Mouse (Mus musculus) CH12.LX (cell line): Measurements from ENCODE around the gene Zbtb5. TPM values are rescaled to one million over a fixed set of nuclear protein-coding genes. Genes with fewer than 3 reads are reported as not detected.
"Not testable (repeated sequence)": the region's sequence is repeated elsewhere in the genome, so short reads cannot be mapped to it uniquely, and the experiment has no call there.

Source experiments
- DNase-seq: peaks from one replicate; pipeline ENCODE4 v3.0.0-alpha.2; 2013; ENCODE audit errors: extremely low read depth
- H3K27ac ChIP-seq: 2 replicates; pipeline ENCODE4 v1.5.1; 2012; ENCODE audit warnings: low read depth, mild to moderate bottlenecking, control low read depth, moderate library complexity; ENCODE audit not compliant: insufficient read depth
- H3K27me3 ChIP-seq: replicated peaks from 2 replicates; pipeline ENCODE3; 2012; ENCODE audit warnings: inconsistent platforms
- H3K36me3 ChIP-seq, 2 experiments: replicated peaks in 1 of 2; 2 replicates each; pipeline versions ENCODE3 to v1.6.1; 2012; ENCODE audit warnings: inconsistent platforms in 1 of 2, low read length in 1 of 2, mild to moderate bottlenecking in 1 of 2, mixed read lengths in 1 of 2, moderate library complexity in 1 of 2; ENCODE audit not compliant: control insufficient read depth in 1 of 2, insufficient read depth in 1 of 2
- H3K4me1 ChIP-seq, 2 experiments: 2 replicates each; pipeline ENCODE4 v1.6.1; 2012; ENCODE audit warnings: inconsistent platforms in 1 of 2, moderate library complexity in 1 of 2; ENCODE audit not compliant: insufficient read depth in 2 of 2, control insufficient read depth in 1 of 2
- H3K4me2 ChIP-seq: 2 replicates; pipeline ENCODE4 v1.6.1; 2012; ENCODE audit warnings: low read depth, mild to moderate bottlenecking, control low read depth; ENCODE audit not compliant: poor library complexity, insufficient read depth, severe bottlenecking
- H3K4me3 ChIP-seq, 3 experiments: fragments of 150-350 bp in 1 of 3; sonication (generic) in 1 of 3; replicated peaks in 1 of 3; 2 replicates each; pipeline versions ENCODE3 to v1.5.1; 2011 to 2012; ENCODE audit warnings: low read depth in 2 of 3, low read length in 2 of 3, mild to moderate bottlenecking in 2 of 3, moderate library complexity in 2 of 3, control low read depth in 1 of 3, improper control_type of control experiment in 1 of 3, inconsistent platforms in 1 of 3, mixed read lengths in 1 of 3; ENCODE audit not compliant: poor library complexity in 1 of 3
- H3K79me2 ChIP-seq: replicated peaks from 2 replicates; pipeline ENCODE4 v1.6.1; 2012; ENCODE audit warnings: mild to moderate bottlenecking, moderate library complexity; ENCODE audit not compliant: control insufficient read depth, poor library complexity, insufficient read depth, severe bottlenecking; ENCODE audit errors: extremely low read depth
- H3K9ac ChIP-seq: 2 replicates; pipeline ENCODE4 v1.6.1; 2012; ENCODE audit warnings: low read depth, mild to moderate bottlenecking, control low read depth, moderate library complexity; ENCODE audit not compliant: insufficient read depth
- H3K9me3 ChIP-seq: replicated peaks from 2 replicates; pipeline ENCODE3; 2012; ENCODE audit warnings: low read length, inconsistent platforms, mixed read lengths
- CHD1 ChIP-seq: IDR thresholded peaks from 2 replicates; pipeline ENCODE4 v1.6.1; 2012; ENCODE audit warnings: low read depth, low read length, improper control_type of control experiment, inconsistent platforms
- CHD2 ChIP-seq: IDR thresholded peaks from 2 replicates; pipeline ENCODE4 v1.6.1; 2011; ENCODE audit warnings: low read length, improper control_type of control experiment
- E2F4 ChIP-seq: IDR thresholded peaks from 2 replicates; pipeline ENCODE4 v1.6.1; 2011; ENCODE audit warnings: low read depth, low read length, improper control_type of control experiment; ENCODE audit not compliant: insufficient replicate concordance
- ELF1 ChIP-seq: IDR thresholded peaks from 2 replicates; pipeline ENCODE4 v1.6.1; 2014; ENCODE audit warnings: low read depth, mild to moderate bottlenecking, inconsistent platforms, low read length, improper control_type of control experiment
- ETS1 ChIP-seq: conservative IDR thresholded peaks from 2 replicates; pipeline ENCODE4 v1.6.1; 2012; ENCODE audit warnings: low read depth, mild to moderate bottlenecking, inconsistent platforms, low read length, improper control_type of control experiment, moderate library complexity
- GABPA ChIP-seq: IDR thresholded peaks from 2 replicates; pipeline ENCODE4 v1.6.1; 2012; ENCODE audit warnings: low read depth, low read length, improper control_type of control experiment, inconsistent platforms; ENCODE audit not compliant: insufficient replicate concordance
- IRF4 ChIP-seq: IDR thresholded peaks from 2 replicates; pipeline ENCODE4 v1.6.1; 2014; ENCODE audit warnings: low read depth, mild to moderate bottlenecking, inconsistent platforms, low read length, improper control_type of control experiment
- JUN ChIP-seq: IDR thresholded peaks from 2 replicates; pipeline ENCODE4 v1.6.1; 2011; ENCODE audit warnings: low read depth, mild to moderate bottlenecking, low read length, improper control_type of control experiment, moderate library complexity; ENCODE audit not compliant: insufficient read depth
- JUND ChIP-seq: conservative IDR thresholded peaks from 2 replicates; pipeline ENCODE4 v1.6.1; 2011; ENCODE audit warnings: low read depth, low read length, improper control_type of control experiment
- KAT2A ChIP-seq: IDR thresholded peaks from 2 replicates; pipeline ENCODE4 v1.6.1; 2012; ENCODE audit warnings: low read length, improper control_type of control experiment, inconsistent platforms; ENCODE audit not compliant: insufficient replicate concordance
- MAFK ChIP-seq: IDR thresholded peaks from 2 replicates; pipeline ENCODE4 v1.6.1; 2011; ENCODE audit warnings: low read length, improper control_type of control experiment; ENCODE audit not compliant: insufficient replicate concordance
- MAX ChIP-seq: IDR thresholded peaks from 2 replicates; pipeline ENCODE4 v1.6.1; 2011; ENCODE audit warnings: low read length, improper control_type of control experiment
- MAZ ChIP-seq: IDR thresholded peaks from 2 replicates; pipeline ENCODE4 v1.6.1; 2012; ENCODE audit warnings: low read depth, mild to moderate bottlenecking, inconsistent platforms, low read length, improper control_type of control experiment, moderate library complexity
- POLR2A ChIP-seq: IDR thresholded peaks from 2 replicates; pipeline ENCODE4 v1.6.1; 2011; ENCODE audit warnings: low read depth, mild to moderate bottlenecking, improper control_type of control experiment, low read length
- POLR2AphosphoS2 ChIP-seq: IDR thresholded peaks from 2 replicates; pipeline ENCODE4 v1.6.1; 2011; ENCODE audit warnings: low read depth, low read length, improper control_type of control experiment
- RAD21 ChIP-seq: IDR thresholded peaks from 2 replicates; pipeline ENCODE4 v1.6.1; 2011; ENCODE audit warnings: low read depth, mild to moderate bottlenecking, low read length, improper control_type of control experiment, moderate library complexity
- SMC3 ChIP-seq: IDR thresholded peaks from 2 replicates; pipeline ENCODE4 v1.6.1; 2011; ENCODE audit warnings: low read depth, low read length, improper control_type of control experiment
- TBP ChIP-seq: conservative IDR thresholded peaks from 2 replicates; pipeline ENCODE4 v1.6.1; 2011; ENCODE audit warnings: low read depth, low read length, improper control_type of control experiment
- USF1 ChIP-seq: IDR thresholded peaks from 2 replicates; pipeline ENCODE4 v1.6.1; 2014; ENCODE audit warnings: low read depth, mild to moderate bottlenecking, inconsistent platforms, low read length, improper control_type of control experiment
- USF2 ChIP-seq: conservative IDR thresholded peaks from 2 replicates; pipeline ENCODE4 v1.6.1; 2011; ENCODE audit warnings: low read depth, low read length, improper control_type of control experiment
- ZKSCAN1 ChIP-seq: IDR thresholded peaks from 2 replicates; pipeline ENCODE4 v1.6.1; 2012; ENCODE audit warnings: low read depth, inconsistent platforms, low read length, improper control_type of control experiment, borderline replicate concordance
- ZMIZ1 ChIP-seq: IDR thresholded peaks from 2 replicates; pipeline ENCODE4 v1.6.1; 2012; ENCODE audit warnings: low read depth, mild to moderate bottlenecking, inconsistent platforms, low read length, improper control_type of control experiment
- ZNF384 ChIP-seq: IDR thresholded peaks from 2 replicates; pipeline ENCODE4 v1.6.1; 2012; ENCODE audit warnings: low read depth, low read length, improper control_type of control experiment, inconsistent platforms
- dilution Hi-C: fragments of 300-500 bp; cut with MboI; formaldehyde crosslinking; loops from 2 replicates; pipeline ENCODE4 v1.14.3; 2020; ENCODE audit warnings: low sequenced_read_pairs; ENCODE audit not compliant: extremely low pct_unique_long_range_greater_than_20kb, extremely low pct_ligation_motif_present
- in situ Hi-C: fragments of 300-500 bp; cut with MboI; formaldehyde crosslinking; loops from 3 replicates; pipeline ENCODE4 v1.14.3; 2019; ENCODE audit warnings: low sequenced_read_pairs, low pct_ligation_motif_present, low pct_unique_long_range_greater_than_20kb, mixed read lengths
- polyA plus RNA-seq: library from polyadenylated mRNA; unstranded; fragments of >175 nt; gene quantifications from 2 replicates; pipeline ENCODE4 v1.2.1, GENCODE M21; 2012; ENCODE audit warnings: low read depth; ENCODE audit not compliant: insufficient read length
- total RNA-seq, 2 experiments: library from RNA; depleted of rRNA; stranded (reverse); fragments of 300-350 nt in 1 of 2; fragments of >200 nt in 1 of 2; gene quantifications; 2 replicates each; pipeline ENCODE4 v1.2.3; 2012 to 2014

Gene Zbtb5
- total and polyA plus RNA-seq, 3 experiments = 8.2 to 10.4 (median 10.0) TPM

GRCm38 (mm10) chr4:44994776-44995175 lies 17.4 kb downstream of the Zbtb5 start:
- H3K79me2 ChIP-seq = peaks cover 3% of the 10 kb centered on the region; the same call in 1 of the 2 replicates
- H3K4me1 ChIP-seq = peaks cover 0 to 32% of the 10 kb centered on the region in 2 experiments; a peak in 2 of 4 replicates
- no peak overlapping the region for H3K27ac ChIP-seq
- in situ Hi-C loops = no loop called here
- no peak overlapping the region for H3K4me2 ChIP-seq
- no peak overlapping the region for H3K9ac ChIP-seq
- H3K27me3 ChIP-seq = no peaks in the 10 kb centered on the region
- H3K9me3 ChIP-seq = no peaks in the 10 kb centered on the region
- H3K4me3 ChIP-seq = no peak overlapping the region
- peaks cover 44 to 57% of the 10 kb centered on the region in 2 experiments for H3K36me3 ChIP-seq
- TF ChIP-seq ZNF384 = no peak
- no peak for TF ChIP-seq SMC3
- TF ChIP-seq KAT2A = no peak
- no peak for TF ChIP-seq RAD21
- TF ChIP-seq POLR2A = no peak
- TF ChIP-seq E2F4 = no peak
- no peak for TF ChIP-seq GABPA
- TF ChIP-seq ELF1 = no peak
- no peak for TF ChIP-seq MAFK
- no peak for TF ChIP-seq CHD1
- TF ChIP-seq CHD2 = no peak
- no peak for TF ChIP-seq JUND
- no peak for TF ChIP-seq USF2
- no peak for TF ChIP-seq MAX
- no peak for TF ChIP-seq ZMIZ1
- TF ChIP-seq MAZ = no peak
- no peak for TF ChIP-seq USF1
- TF ChIP-seq ZKSCAN1 = no peak
- TF ChIP-seq, all 38 proteins: peak for 0
- dilution Hi-C loops = no loop called here
- no peak for DNase-seq

DNA sequence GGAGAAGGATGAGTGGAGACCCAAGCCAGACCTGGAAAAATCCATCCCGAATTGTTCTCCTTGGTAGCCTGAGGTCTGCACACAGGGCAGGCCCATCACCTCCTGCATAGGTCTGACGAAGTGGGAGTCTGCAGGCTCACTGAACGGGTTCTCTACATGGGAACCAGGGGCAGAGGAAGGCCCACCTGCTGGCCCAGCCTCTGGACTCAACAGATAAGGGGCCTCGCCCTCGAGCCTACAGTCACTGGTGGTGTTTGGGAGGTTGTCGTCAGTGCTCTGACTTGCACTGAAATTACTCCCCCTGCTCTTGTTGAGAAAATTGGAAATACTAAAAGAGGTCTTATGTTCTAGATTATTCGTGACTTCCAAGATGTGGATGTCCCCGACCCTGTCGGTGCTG lies 18.4 kb downstream of the Zbtb5 start:
- H3K79me2 ChIP-seq = peaks cover under 1% of the 10 kb centered on the region; the same call in 1 of the 2 replicates
- no peak overlapping the region for H3K9ac ChIP-seq
- no peak overlapping the region for H3K4me2 ChIP-seq
- H3K36me3 ChIP-seq = peaks cover 49 to 66% of the 10 kb centered on the region in 2 experiments
- TF ChIP-seq USF1 = no peak
- no peak for TF ChIP-seq JUND
- no peak for TF ChIP-seq IRF4
- no peak for TF ChIP-seq ETS1
- TF ChIP-seq JUN = no peak
- no peak for TF ChIP-seq GABPA
- TF ChIP-seq MAZ = no peak
- TF ChIP-seq POLR2AphosphoS2 = no peak
- no peak for TF ChIP-seq TBP
- TF ChIP-seq MAX = no peak
- no peak for TF ChIP-seq ZKSCAN1
- no peak for TF ChIP-seq ZMIZ1
- no peak for TF ChIP-seq CHD2
- TF ChIP-seq ZNF384 = no peak
- TF ChIP-seq KAT2A = no peak
- TF ChIP-seq, all 38 proteins: peak for 0
- no peak for DNase-seq
- no peak overlapping the region for H3K27ac ChIP-seq
- no peaks in the 10 kb centered on the region for H3K27me3 ChIP-seq
- H3K4me3 ChIP-seq = no peak overlapping the region
- dilution Hi-C loops (no loop called here), in situ Hi-C loops (no loop called here)
- no peaks in the 10 kb centered on the region for H3K9me3 ChIP-seq
- H3K4me1 ChIP-seq = peaks cover 0 to 27% of the 10 kb centered on the region in 2 experiments; a peak in 1 of 4 replicates

- H3K27ac ChIP-seq, H3K4me3 ChIP-seq, H3K9me3 ChIP-seq, dilution Hi-C loops, H3K4me2 ChIP-seq, DNase-seq, in situ Hi-C loops, H3K79me2 ChIP-seq, H3K9ac ChIP-seq, H3K27me3 ChIP-seq: not testable (repeated sequence)
- Histone ChIP-seq H3K4me1 (peaks cover 0 to 20% of the 10 kb centered on the region in 2 experiments; a peak in 1 of 4 replicates), H3K36me3 (peaks cover 51 to 72% of the 10 kb centered on the region in 2 experiments)
Observed at GRCm38 (mm10) chr4:44993179-44993578, 19.0 kb downstream of the Zbtb5 start.
